Mouse (Mus musculus): Measurements from ENCODE around the gene Gm28870.
"Not testable (repeated sequence)": the region's sequence is repeated elsewhere in the genome, so short reads cannot be mapped to it uniquely, and the experiment has no call there.

The Gm28870 gene

GRCm38 (mm10) chrY:50096976-50097375, at the start of gene Gm28870:
TSS of gene Gm28870 (plus strand) at chrY:50097276.
- DNase-seq (ENCODE audit: low spot score in 2 of 2) = not testable (repeated sequence)
